Mouse (Mus musculus) kidney, postnatal 25 days (tissue): ENCODE data around the gene Gm5129.
A peak's percentile ranks its signal among the peaks of the same experiment; 100 is the strongest.
"Not testable (repeated sequence)": the region's sequence is repeated elsewhere in the genome, so short reads cannot be mapped to it uniquely, and the experiment has no call there.

Experiments
- DNase-seq, 2 experiments: peaks; one replicate each; pipeline ENCODE4 v3.0.0; 2021; ENCODE audit warnings: mixed read lengths in 2 of 2

Gm5129 gene

GRCm38 (mm10) chr5:29735557-29736061 is at the start of gene Gm5129, which contains the start of gene Dnajb6:
Gene Gm5129 (minus strand): TSS chr5:29735936.
Gene Dnajb6 (plus strand): TSS chr5:29735688.
- DNase-seq, result peak; percentile 97

- not testable (repeated sequence) for DNase-seq
Observed at GRCm38 (mm10) chr5:29784906-29785305, 49.2 kb upstream of the Gm5129 start.

GRCm38 (mm10) chr5:29782261-29782660 is 46.5 kb upstream of the Gm5129 start:
- no peak for DNase-seq

GRCm38 (mm10) chr5:29779733-29780132 is 44.0 kb upstream of the Gm5129 start:
- DNase-seq, result not testable (repeated sequence)

GRCm38 (mm10) chr5:29778029-29778428 is 42.3 kb upstream of the Gm5129 start:
- no peak for DNase-seq

GRCm38 (mm10) chr5:29775437-29775836 is 39.7 kb upstream of the Gm5129 start:
- DNase-seq, result peak in 1 of 2 experiments; percentile 18

GRCm38 (mm10) chr5:29773460-29774150 is 37.9 kb upstream of the Gm5129 start:
- DNase-seq, result no peak

- DNase-seq, result no peak
Observed at GRCm38 (mm10) chr5:29772651-29773330, 37.1 kb upstream of the Gm5129 start.

- no peak for DNase-seq
Observed at GRCm38 (mm10) chr5:29772038-29772437, 36.3 kb upstream of the Gm5129 start.

GRCm38 (mm10) chr5:29770935-29771334 is 35.2 kb upstream of the Gm5129 start:
- no peak for DNase-seq

- no peak for DNase-seq
Observed at GRCm38 (mm10) chr5:29759318-29759717, 23.6 kb upstream of the Gm5129 start.

GRCm38 (mm10) chr5:29752894-29753293 is 17.2 kb upstream of the Gm5129 start:
- DNase-seq, result no peak

- DNase-seq, result no peak
Observed at GRCm38 (mm10) chr5:29751306-29751705, 15.6 kb upstream of the Gm5129 start.

GRCm38 (mm10) chr5:29747661-29748060 is 11.9 kb upstream of the Gm5129 start:
- DNase-seq, result no peak

GRCm38 (mm10) chr5:29741093-29741492 is 5.4 kb upstream of the Gm5129 start:
- DNase-seq, result no peak

GRCm38 (mm10) chr5:29740651-29741050 is 4.9 kb upstream of the Gm5129 start:
- DNase-seq, result no peak

- no peak for DNase-seq
Observed at GRCm38 (mm10) chr5:29738076-29738475, 2.3 kb upstream of the Gm5129 start.

- no peak for DNase-seq
Observed at GRCm38 (mm10) chr5:29737471-29737870, 1.7 kb upstream of the Gm5129 start.

- DNase-seq, result no peak
Observed at GRCm38 (mm10) chr5:29736942-29737341, 1.2 kb upstream of the Gm5129 start.

GRCm38 (mm10) chr5:29736073-29736900 is 551 bp upstream of the Gm5129 start:
- peak; percentile 59 to 78 for DNase-seq

GRCm38 (mm10) chr5:29734831-29735510 is 765 bp downstream of the Gm5129 start:
- DNase-seq, result no peak

GRCm38 (mm10) chr5:29726070-29726469 is 9.7 kb downstream of the Gm5129 start:
- DNase-seq, result not testable (repeated sequence)
